Mouse (Mus musculus): ENCODE measurements around the gene H2-Ob. TPM values are rescaled to one million over a fixed set of nuclear protein-coding genes. Genes with fewer than 3 reads are reported as not detected.
A peak's percentile ranks its signal among the peaks of the same experiment; 100 is the strongest.

H2-Ob gene
- polyA plus RNA-seq, 1 experiment from 2014 or later = 0.24 TPM

GRCm38 (mm10) chr17:34260551-34260950 is 21.8 kb downstream of the H2-Ob start:
- Histone ChIP-seq H3K9me3 (replicated peaks; ENCODE audit: control insufficient read depth, low read length) (no peaks in the 10 kb centered on the region), H3K4me1 (ENCODE audit: control insufficient read depth, insufficient read depth, low read length) (peaks cover 10% of the 10 kb centered on the region; the same call in 1 of the 2 replicates), H3K36me3 (ENCODE audit: control insufficient read depth, insufficient read depth) (no peaks in the 10 kb centered on the region), H3K4me3 (ENCODE audit: low read length) (no peak overlapping the region), H3K27ac (ENCODE audit: low read length) (no peak overlapping the region), H3K27me3 (ENCODE audit: control insufficient read depth, insufficient read depth, low read length) (peaks cover 12% of the 10 kb centered on the region), H3K9ac (ENCODE audit: low read length) (no peak overlapping the region), H3K4me2 (ENCODE audit: low read depth, low read length) (no peak overlapping the region)
- no peak for ATAC-seq (replicated peaks; ENCODE audit: extremely low read depth, insufficient read depth, low FRiP score)
- 51% methylated on average over 5 of the region's 5 CpGs for WGBS

GRCm38 (mm10) chr17:34261502-34261901 is 22.8 kb downstream of the H2-Ob start:
- 0 out of 2 replicates have a peak overlapping the region, but pooled peaks have one; percentile 9 for H3K27ac ChIP-seq (ENCODE audit: low read length)
- ATAC-seq (replicated peaks; ENCODE audit: extremely low read depth, insufficient read depth, low FRiP score) = peak; percentile 69
- H3K4me3 ChIP-seq (ENCODE audit: low read length) = no peak overlapping the region
- no peak overlapping the region for H3K9ac ChIP-seq (ENCODE audit: low read length)
- no peak overlapping the region for H3K4me2 ChIP-seq (ENCODE audit: low read depth, low read length)
- H3K27me3 ChIP-seq (ENCODE audit: control insufficient read depth, insufficient read depth, low read length) = peaks cover 13% of the 10 kb centered on the region
- no peaks in the 10 kb centered on the region for H3K9me3 ChIP-seq (replicated peaks; ENCODE audit: control insufficient read depth, low read length)
- H3K4me1 ChIP-seq (ENCODE audit: control insufficient read depth, insufficient read depth, low read length) = peaks cover 10% of the 10 kb centered on the region; the same call in 1 of the 2 replicates
- H3K36me3 ChIP-seq (ENCODE audit: control insufficient read depth, insufficient read depth) = no peaks in the 10 kb centered on the region
- WGBS = 13% methylated on average over 4 of the region's 4 CpGs

- peak overlapping the region; percentile 61 for H3K9ac ChIP-seq (ENCODE audit: low read length)
- H3K9me3 ChIP-seq (replicated peaks; ENCODE audit: control insufficient read depth, low read length) = no peaks in the 10 kb centered on the region
- no peaks in the 10 kb centered on the region for H3K36me3 ChIP-seq (ENCODE audit: control insufficient read depth, insufficient read depth)
- peak overlapping the region; percentile 99 for H3K4me2 ChIP-seq (ENCODE audit: low read depth, low read length)
- peak; percentile 71 for ATAC-seq (replicated peaks; ENCODE audit: extremely low read depth, insufficient read depth, low FRiP score)
- H3K4me1 ChIP-seq (ENCODE audit: control insufficient read depth, insufficient read depth, low read length) = peaks cover 10% of the 10 kb centered on the region; the same call in 1 of the 2 replicates
- H3K27me3 ChIP-seq (ENCODE audit: control insufficient read depth, insufficient read depth, low read length) = peaks cover 13% of the 10 kb centered on the region
- H3K4me3 ChIP-seq (ENCODE audit: low read length) = peak overlapping the region; percentile 65
- H3K27ac ChIP-seq (ENCODE audit: low read length) = no peak overlapping the region
- WGBS = under 1% methylated on average over 8 of the region's 8 CpGs
Observed at GRCm38 (mm10) chr17:34263068-34263467, 24.4 kb downstream of the H2-Ob start.

GRCm38 (mm10) chr17:34263811-34264371 is 25.2 kb downstream of the H2-Ob start:
- Histone ChIP-seq H3K4me2 (ENCODE audit: low read depth, low read length) (peak overlapping the region; percentile 99), H3K36me3 (ENCODE audit: control insufficient read depth, insufficient read depth) (no peaks in the 10 kb centered on the region), H3K27me3 (ENCODE audit: control insufficient read depth, insufficient read depth, low read length) (peaks cover 13% of the 10 kb centered on the region), H3K4me3 (ENCODE audit: low read length) (peak overlapping the region; percentile 65), H3K27ac (ENCODE audit: low read length) (no peak overlapping the region), H3K4me1 (ENCODE audit: control insufficient read depth, insufficient read depth, low read length) (peaks cover 10% of the 10 kb centered on the region; the same call in 1 of the 2 replicates), H3K9ac (ENCODE audit: low read length) (peak overlapping the region; percentile 61; the same call in 1 of the 2 replicates), H3K9me3 (replicated peaks; ENCODE audit: control insufficient read depth, low read length) (no peaks in the 10 kb centered on the region)
- no peak for ATAC-seq (replicated peaks; ENCODE audit: extremely low read depth, insufficient read depth, low FRiP score)
- 6% methylated on average over 14 of the region's 14 CpGs for WGBS

GRCm38 (mm10) chr17:34264452-34265351 is 26.0 kb downstream of the H2-Ob start:
- Histone ChIP-seq H3K27ac (ENCODE audit: low read length) (no peak overlapping the region), H3K27me3 (ENCODE audit: control insufficient read depth, insufficient read depth, low read length) (peaks cover 13% of the 10 kb centered on the region), H3K36me3 (ENCODE audit: control insufficient read depth, insufficient read depth) (no peaks in the 10 kb centered on the region), H3K4me1 (ENCODE audit: control insufficient read depth, insufficient read depth, low read length) (peaks cover 10% of the 10 kb centered on the region; the same call in 1 of the 2 replicates), H3K9me3 (replicated peaks; ENCODE audit: control insufficient read depth, low read length) (no peaks in the 10 kb centered on the region), H3K9ac (ENCODE audit: low read length) (peak overlapping the region; percentile 76), H3K4me3 (ENCODE audit: low read length) (peak overlapping the region; percentile 65), H3K4me2 (ENCODE audit: low read depth, low read length) (peak overlapping the region; percentile 99)
- no peak for ATAC-seq (replicated peaks; ENCODE audit: extremely low read depth, insufficient read depth, low FRiP score)
- under 1% methylated on average over 93 of the region's 93 CpGs for WGBS

- peaks cover 13% of the 10 kb centered on the region for H3K27me3 ChIP-seq (ENCODE audit: control insufficient read depth, insufficient read depth, low read length)
- H3K4me1 ChIP-seq (ENCODE audit: control insufficient read depth, insufficient read depth, low read length) = peaks cover 10% of the 10 kb centered on the region; the same call in 1 of the 2 replicates
- no peak overlapping the region for H3K4me3 ChIP-seq (ENCODE audit: low read length)
- WGBS = 64% methylated on average over 2 of the region's 2 CpGs
- no peak for ATAC-seq (replicated peaks; ENCODE audit: extremely low read depth, insufficient read depth, low FRiP score)
- H3K9me3 ChIP-seq (replicated peaks; ENCODE audit: control insufficient read depth, low read length) = no peaks in the 10 kb centered on the region
- H3K27ac ChIP-seq (ENCODE audit: low read length) = no peak overlapping the region
- no peak overlapping the region for H3K9ac ChIP-seq (ENCODE audit: low read length)
- no peak overlapping the region for H3K4me2 ChIP-seq (ENCODE audit: low read depth, low read length)
- H3K36me3 ChIP-seq (ENCODE audit: control insufficient read depth, insufficient read depth) = no peaks in the 10 kb centered on the region
Observed at GRCm38 (mm10) chr17:34268262-34268661, 29.6 kb downstream of the H2-Ob start.

GRCm38 (mm10) chr17:34268748-34269147 is 30.0 kb downstream of the H2-Ob start:
- WGBS = 86% methylated on average over 2 of the region's 2 CpGs
- Histone ChIP-seq H3K4me2 (ENCODE audit: low read depth, low read length) (no peak overlapping the region), H3K4me1 (ENCODE audit: control insufficient read depth, insufficient read depth, low read length) (peaks cover 8% of the 10 kb centered on the region; the same call in 1 of the 2 replicates), H3K9ac (ENCODE audit: low read length) (no peak overlapping the region), H3K36me3 (ENCODE audit: control insufficient read depth, insufficient read depth) (no peaks in the 10 kb centered on the region), H3K9me3 (replicated peaks; ENCODE audit: control insufficient read depth, low read length) (no peaks in the 10 kb centered on the region), H3K27me3 (ENCODE audit: control insufficient read depth, insufficient read depth, low read length) (peaks cover 9% of the 10 kb centered on the region), H3K4me3 (ENCODE audit: low read length) (no peak overlapping the region), H3K27ac (ENCODE audit: low read length) (no peak overlapping the region)
- no peak for ATAC-seq (replicated peaks; ENCODE audit: extremely low read depth, insufficient read depth, low FRiP score)

- H3K4me1 ChIP-seq (ENCODE audit: control insufficient read depth, insufficient read depth, low read length) = 0 out of 2 replicates have a peak, but pooled peaks cover 2% of the 10 kb centered on the region
- ATAC-seq (replicated peaks; ENCODE audit: extremely low read depth, insufficient read depth, low FRiP score) = no peak
- H3K4me2 ChIP-seq (ENCODE audit: low read depth, low read length) = no peak overlapping the region
- no peaks in the 10 kb centered on the region for H3K36me3 ChIP-seq (ENCODE audit: control insufficient read depth, insufficient read depth)
- no peaks in the 10 kb centered on the region for H3K9me3 ChIP-seq (replicated peaks; ENCODE audit: control insufficient read depth, low read length)
- no peak overlapping the region for H3K4me3 ChIP-seq (ENCODE audit: low read length)
- H3K27ac ChIP-seq (ENCODE audit: low read length) = no peak overlapping the region
- peaks cover 6% of the 10 kb centered on the region for H3K27me3 ChIP-seq (ENCODE audit: control insufficient read depth, insufficient read depth, low read length)
- 71% methylated on average over 4 of the region's 4 CpGs for WGBS
- no peak overlapping the region for H3K9ac ChIP-seq (ENCODE audit: low read length)
Observed at GRCm38 (mm10) chr17:34269817-34270216, 31.1 kb downstream of the H2-Ob start.

- no peak for ATAC-seq (replicated peaks; ENCODE audit: extremely low read depth, insufficient read depth, low FRiP score)
- Histone ChIP-seq H3K4me3 (ENCODE audit: low read length) (no peak overlapping the region), H3K9ac (ENCODE audit: low read length) (no peak overlapping the region), H3K27ac (ENCODE audit: low read length) (no peak overlapping the region), H3K27me3 (ENCODE audit: control insufficient read depth, insufficient read depth, low read length) (peaks cover 2% of the 10 kb centered on the region; the same call in 1 of the 2 replicates), H3K36me3 (ENCODE audit: control insufficient read depth, insufficient read depth) (no peaks in the 10 kb centered on the region), H3K9me3 (replicated peaks; ENCODE audit: control insufficient read depth, low read length) (no peaks in the 10 kb centered on the region), H3K4me1 (ENCODE audit: control insufficient read depth, insufficient read depth, low read length) (no peaks in the 10 kb centered on the region), H3K4me2 (ENCODE audit: low read depth, low read length) (no peak overlapping the region)
- WGBS = 75% methylated on average over 2 of the region's 2 CpGs
Observed at GRCm38 (mm10) chr17:34270230-34270629, 31.5 kb downstream of the H2-Ob start.
